Mouse (Mus musculus): Measurements from ENCODE around the gene Nrde2. TPM values are rescaled to one million over a fixed set of nuclear protein-coding genes. Genes with fewer than 3 reads are reported as not detected.
A peak's percentile ranks its signal among the peaks of the same experiment; 100 is the strongest.

Nrde2 gene
- 11.0 and 11.5 TPM in 2 replicates for polyA plus RNA-seq (2014; fragmentation: Nextera tagmentation; extraction: Ambion mirVana)

DNA sequence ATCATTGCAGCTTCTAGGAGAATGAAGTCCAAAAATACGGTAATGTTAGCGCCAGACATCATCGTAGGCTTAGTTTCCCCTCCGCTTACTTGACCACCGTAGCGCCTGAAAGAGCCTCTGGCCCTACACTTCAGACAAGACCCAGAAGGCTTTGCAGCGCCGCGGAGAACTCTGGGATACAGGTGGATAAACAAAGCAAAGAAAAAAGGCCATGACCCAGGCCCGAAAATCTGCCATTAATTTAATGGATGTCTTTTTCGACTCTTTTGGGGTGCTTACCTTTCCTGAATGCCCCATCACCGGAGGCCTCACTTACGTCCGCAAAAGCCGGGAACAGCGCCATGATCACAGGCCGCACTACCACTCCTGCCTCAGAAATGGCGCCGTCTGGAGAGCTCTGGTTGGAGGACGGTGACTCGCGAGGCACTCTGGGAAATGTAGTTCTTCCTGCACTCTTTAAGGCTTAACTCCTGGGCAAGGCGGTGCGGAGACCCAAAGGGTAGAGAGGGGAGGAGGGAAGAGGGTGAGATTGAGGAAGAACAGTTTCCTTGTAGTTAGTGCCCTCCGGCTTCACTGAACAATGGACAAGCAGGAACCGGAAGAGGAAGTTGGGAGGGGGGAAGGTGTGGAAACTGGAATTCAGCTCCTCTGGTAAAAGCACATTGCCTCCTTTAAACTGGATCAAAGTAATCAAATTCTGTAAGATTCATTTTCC is at the start of gene Nrde2:
Nrde2 (minus strand) TSS at position 393 of the 715 bp plus-strand sequence.
- Histone ChIP-seq H3K4me3 (ENCODE audit: low read depth, low read length) (peak within 1 kb of the TSS; percentile 50), H3K9me3 (replicated peaks; ENCODE audit: control insufficient read depth, low read length) (no peaks in the 10 kb centered on the region), H3K27ac (replicated peaks; ENCODE audit: low read depth, low read length) (peak within 1 kb of the TSS; percentile 52), H3K36me3 (replicated peaks; ENCODE audit: control insufficient read depth, insufficient read depth, low read depth, low read length) (no peaks in the 10 kb centered on the region), H3K4me2 (ENCODE audit: low read depth, low read length) (peak within 1 kb of the TSS; percentile 50), H3K4me1 (ENCODE audit: control insufficient read depth, insufficient read depth, low read length) (no peaks in the 10 kb centered on the region), H3K9ac (replicated peaks; ENCODE audit: low read length) (peak within 1 kb of the TSS; percentile 74), H3K27me3 (ENCODE audit: control insufficient read depth, insufficient read depth, low read length) (no peaks in the 10 kb centered on the region)
- ATAC-seq (replicated peaks; ENCODE audit: insufficient number of reproducible peaks, low FRiP score, low TSS enrichment, low read depth) = peak; percentile 99
- peak; percentile 96 for DNase-seq (ENCODE audit: low spot score)
- WGBS = under 1% methylated on average over 26 of the region's 26 CpGs

DNA sequence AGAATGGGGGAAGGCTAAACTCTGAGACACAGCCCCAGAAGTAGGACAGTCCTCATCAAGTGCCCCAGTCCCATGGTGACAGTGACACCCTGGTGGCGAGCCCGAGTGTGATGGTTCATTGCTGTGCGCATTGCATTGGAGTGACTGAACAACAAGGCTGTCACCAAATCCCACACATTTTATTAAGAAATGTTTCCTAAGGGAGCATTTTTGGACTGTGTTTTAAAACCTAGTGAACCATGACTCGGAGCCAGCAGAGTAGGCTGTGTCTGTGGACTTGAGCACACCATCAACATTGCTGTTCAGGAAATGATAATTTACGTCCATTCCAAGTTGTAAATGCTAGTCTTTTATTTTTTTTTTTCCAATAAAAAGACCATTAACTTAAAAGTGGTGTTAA is 47.5 kb upstream of the Nrde2 start:
- Histone ChIP-seq H3K9me3 (replicated peaks; ENCODE audit: control insufficient read depth, low read length) (no peaks in the 10 kb centered on the region), H3K27ac (replicated peaks; ENCODE audit: low read depth, low read length) (no peak overlapping the region), H3K4me3 (ENCODE audit: low read depth, low read length) (no peak overlapping the region), H3K4me2 (ENCODE audit: low read depth, low read length) (no peak overlapping the region), H3K36me3 (replicated peaks; ENCODE audit: control insufficient read depth, insufficient read depth, low read depth, low read length) (peaks cover 9% of the 10 kb centered on the region), H3K4me1 (ENCODE audit: control insufficient read depth, insufficient read depth, low read length) (no peaks in the 10 kb centered on the region; the same call in 1 of the 2 replicates), H3K27me3 (ENCODE audit: control insufficient read depth, insufficient read depth, low read length) (no peaks in the 10 kb centered on the region), H3K9ac (replicated peaks; ENCODE audit: low read length) (no peak overlapping the region)
- WGBS = 94% methylated on average over 5 of the region's 5 CpGs
- ATAC-seq (replicated peaks; ENCODE audit: insufficient number of reproducible peaks, low FRiP score, low TSS enrichment, low read depth) (no peak), DNase-seq (ENCODE audit: low spot score) (no peak)

DNA sequence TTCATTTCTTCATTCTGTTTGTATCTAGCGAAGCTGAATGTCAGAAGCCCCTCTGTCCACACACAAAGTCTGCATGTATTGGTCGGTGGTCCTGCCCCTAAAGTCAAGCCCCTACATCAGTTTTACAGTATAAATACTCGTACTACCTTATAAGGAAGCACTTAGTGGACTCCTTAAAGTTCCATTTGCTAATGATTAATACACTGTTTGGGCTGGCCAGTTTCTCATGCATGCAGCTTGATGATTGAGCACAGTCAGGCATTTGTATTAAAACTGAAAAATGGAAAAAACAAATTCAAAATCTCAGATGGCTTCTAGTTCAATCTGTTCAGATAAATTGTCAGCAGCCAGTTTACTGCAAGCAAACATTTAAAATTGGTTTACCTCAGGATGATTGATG is 47.1 kb upstream of the Nrde2 start:
- no peaks in the 10 kb centered on the region; the same call in 1 of the 2 replicates for H3K4me1 ChIP-seq (ENCODE audit: control insufficient read depth, insufficient read depth, low read length)
- no peak overlapping the region for H3K27ac ChIP-seq (replicated peaks; ENCODE audit: low read depth, low read length)
- no peak for ATAC-seq (replicated peaks; ENCODE audit: insufficient number of reproducible peaks, low FRiP score, low TSS enrichment, low read depth)
- H3K9ac ChIP-seq (replicated peaks; ENCODE audit: low read length) = no peak overlapping the region
- no peaks in the 10 kb centered on the region for H3K9me3 ChIP-seq (replicated peaks; ENCODE audit: control insufficient read depth, low read length)
- DNase-seq (ENCODE audit: low spot score) = no peak
- H3K36me3 ChIP-seq (replicated peaks; ENCODE audit: control insufficient read depth, insufficient read depth, low read depth, low read length) = peaks cover 9% of the 10 kb centered on the region
- 89% methylated on average over 3 of the region's 3 CpGs for WGBS
- no peak overlapping the region for H3K4me2 ChIP-seq (ENCODE audit: low read depth, low read length)
- no peak overlapping the region for H3K4me3 ChIP-seq (ENCODE audit: low read depth, low read length)
- H3K27me3 ChIP-seq (ENCODE audit: control insufficient read depth, insufficient read depth, low read length) = no peaks in the 10 kb centered on the region

DNA sequence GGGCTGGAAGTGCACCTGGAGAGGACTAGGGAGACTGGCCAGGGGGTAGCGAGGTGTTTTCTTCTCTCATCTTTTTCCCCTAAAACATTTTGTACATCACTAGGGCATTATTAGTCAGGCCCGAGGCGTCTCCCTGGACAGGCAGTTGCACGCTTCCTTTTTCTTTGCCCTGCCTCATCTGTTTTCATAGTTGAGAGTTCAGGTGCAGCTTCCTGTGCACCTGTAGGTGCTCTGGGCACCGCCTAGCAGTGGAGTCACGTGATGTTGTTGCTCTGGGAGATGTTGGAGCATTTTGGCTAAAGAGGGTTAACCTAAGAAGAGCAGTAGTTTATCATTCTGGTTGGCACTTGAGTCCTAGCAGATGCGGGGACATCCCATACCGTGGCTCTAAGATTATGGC is 45.7 kb upstream of the Nrde2 start:
- H3K27me3 ChIP-seq (ENCODE audit: control insufficient read depth, insufficient read depth, low read length) = no peaks in the 10 kb centered on the region
- no peak overlapping the region for H3K9ac ChIP-seq (replicated peaks; ENCODE audit: low read length)
- no peak overlapping the region for H3K4me3 ChIP-seq (ENCODE audit: low read depth, low read length)
- no peak overlapping the region for H3K27ac ChIP-seq (replicated peaks; ENCODE audit: low read depth, low read length)
- peaks cover 9% of the 10 kb centered on the region for H3K36me3 ChIP-seq (replicated peaks; ENCODE audit: control insufficient read depth, insufficient read depth, low read depth, low read length)
- no peak for ATAC-seq (replicated peaks; ENCODE audit: insufficient number of reproducible peaks, low FRiP score, low TSS enrichment, low read depth)
- DNase-seq (ENCODE audit: low spot score) = no peak
- no peak overlapping the region for H3K4me2 ChIP-seq (ENCODE audit: low read depth, low read length)
- no peaks in the 10 kb centered on the region for H3K9me3 ChIP-seq (replicated peaks; ENCODE audit: control insufficient read depth, low read length)
- WGBS = 95% methylated on average over 8 of the region's 8 CpGs
- no peaks in the 10 kb centered on the region; the same call in 1 of the 2 replicates for H3K4me1 ChIP-seq (ENCODE audit: control insufficient read depth, insufficient read depth, low read length)

DNA sequence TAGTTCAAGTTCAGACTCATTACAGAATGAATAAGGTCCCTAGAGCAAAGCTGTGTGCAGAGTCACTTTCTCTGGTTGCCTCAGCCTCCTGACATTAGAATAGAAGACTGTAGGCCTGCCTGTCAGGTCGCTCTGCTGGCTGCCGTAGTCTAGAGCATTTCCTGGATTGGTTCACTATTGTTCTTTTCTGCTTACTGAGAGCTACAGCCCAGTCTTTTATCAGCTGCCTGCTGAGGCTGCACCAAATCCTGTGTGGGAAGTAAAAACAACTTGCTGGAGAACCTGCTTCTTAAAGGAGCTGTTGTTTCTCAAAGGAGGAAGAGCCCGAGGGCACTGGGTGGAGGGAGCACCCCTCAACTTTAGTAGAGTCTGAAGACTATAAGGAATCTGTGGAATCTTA is 44.3 kb upstream of the Nrde2 start:
- WGBS = 49% methylated on average over 3 of the region's 3 CpGs
- no peaks in the 10 kb centered on the region for H3K9me3 ChIP-seq (replicated peaks; ENCODE audit: control insufficient read depth, low read length)
- H3K4me2 ChIP-seq (ENCODE audit: low read depth, low read length) = no peak overlapping the region
- H3K27me3 ChIP-seq (ENCODE audit: control insufficient read depth, insufficient read depth, low read length) = no peaks in the 10 kb centered on the region
- H3K4me3 ChIP-seq (ENCODE audit: low read depth, low read length) = no peak overlapping the region
- no peak for ATAC-seq (replicated peaks; ENCODE audit: insufficient number of reproducible peaks, low FRiP score, low TSS enrichment, low read depth)
- H3K9ac ChIP-seq (replicated peaks; ENCODE audit: low read length) = no peak overlapping the region
- H3K4me1 ChIP-seq (ENCODE audit: control insufficient read depth, insufficient read depth, low read length) = no peaks in the 10 kb centered on the region; the same call in 1 of the 2 replicates
- DNase-seq (ENCODE audit: low spot score) = no peak
- H3K36me3 ChIP-seq (replicated peaks; ENCODE audit: control insufficient read depth, insufficient read depth, low read depth, low read length) = peaks cover 9% of the 10 kb centered on the region
- no peak overlapping the region for H3K27ac ChIP-seq (replicated peaks; ENCODE audit: low read depth, low read length)

DNA sequence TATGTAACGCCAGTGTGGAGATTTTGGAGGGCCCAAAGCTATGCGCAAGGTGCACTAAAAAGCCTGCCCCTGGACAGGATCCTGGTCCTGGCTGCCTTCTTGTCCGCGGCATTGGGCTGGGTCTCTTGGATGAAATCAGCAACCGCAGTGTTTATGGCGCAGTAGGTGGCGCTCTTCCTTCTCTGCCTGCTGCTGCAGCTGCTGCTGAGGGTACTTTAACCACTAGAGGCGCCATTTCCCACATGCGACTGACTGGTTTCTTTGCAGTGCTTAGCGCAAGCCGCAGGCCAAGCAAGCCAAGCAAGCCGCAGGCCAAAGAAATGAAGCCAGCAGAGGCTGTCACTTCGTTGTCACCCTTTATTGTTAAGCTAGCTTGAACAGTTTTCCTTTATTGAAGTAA is 42.4 kb upstream of the Nrde2 start:
- Histone ChIP-seq H3K4me3 (ENCODE audit: low read depth, low read length) (peak overlapping the region; percentile 99), H3K9ac (replicated peaks; ENCODE audit: low read length) (no peak overlapping the region), H3K27ac (replicated peaks; ENCODE audit: low read depth, low read length) (no peak overlapping the region), H3K9me3 (replicated peaks; ENCODE audit: control insufficient read depth, low read length) (no peaks in the 10 kb centered on the region), H3K4me1 (ENCODE audit: control insufficient read depth, insufficient read depth, low read length) (no peaks in the 10 kb centered on the region; the same call in 1 of the 2 replicates), H3K4me2 (ENCODE audit: low read depth, low read length) (peak overlapping the region; percentile 94), H3K27me3 (ENCODE audit: control insufficient read depth, insufficient read depth, low read length) (no peaks in the 10 kb centered on the region), H3K36me3 (replicated peaks; ENCODE audit: control insufficient read depth, insufficient read depth, low read depth, low read length) (peaks cover 5% of the 10 kb centered on the region)
- ATAC-seq (replicated peaks; ENCODE audit: insufficient number of reproducible peaks, low FRiP score, low TSS enrichment, low read depth) = peak; percentile 26
- peak; percentile 99 for DNase-seq (ENCODE audit: low spot score)
- WGBS = 2% methylated on average over 13 of the region's 13 CpGs

DNA sequence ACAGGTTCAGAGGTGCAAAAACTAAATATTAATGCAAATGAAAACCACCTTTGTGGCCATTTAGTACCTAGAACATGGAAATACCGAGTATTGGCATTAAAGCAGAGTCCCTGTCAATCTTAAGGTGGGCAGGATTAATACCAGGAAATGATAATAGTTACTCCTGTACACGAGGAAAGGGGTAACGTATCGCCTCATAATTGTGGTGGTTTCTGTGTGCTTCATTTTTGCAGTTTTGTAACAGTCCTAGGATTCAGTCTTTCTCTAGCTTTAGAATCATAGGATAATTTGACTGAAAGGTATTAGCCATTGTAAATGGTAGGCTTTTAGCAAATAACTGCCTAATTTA is 41.9 kb upstream of the Nrde2 start:
- DNase-seq (ENCODE audit: low spot score) = no peak
- H3K9ac ChIP-seq (replicated peaks; ENCODE audit: low read length) = no peak overlapping the region; the same call in 1 of the 2 replicates
- no peaks in the 10 kb centered on the region for H3K27me3 ChIP-seq (ENCODE audit: control insufficient read depth, insufficient read depth, low read length)
- no peak overlapping the region for H3K27ac ChIP-seq (replicated peaks; ENCODE audit: low read depth, low read length)
- peak overlapping the region; percentile 99 for H3K4me3 ChIP-seq (ENCODE audit: low read depth, low read length)
- H3K4me1 ChIP-seq (ENCODE audit: control insufficient read depth, insufficient read depth, low read length) = no peaks in the 10 kb centered on the region; the same call in 1 of the 2 replicates
- peaks cover 5% of the 10 kb centered on the region for H3K36me3 ChIP-seq (replicated peaks; ENCODE audit: control insufficient read depth, insufficient read depth, low read depth, low read length)
- ATAC-seq (replicated peaks; ENCODE audit: insufficient number of reproducible peaks, low FRiP score, low TSS enrichment, low read depth) = no peak
- peak overlapping the region; percentile 94 for H3K4me2 ChIP-seq (ENCODE audit: low read depth, low read length)
- WGBS = 50% methylated on average over 4 of the region's 4 CpGs
- no peaks in the 10 kb centered on the region for H3K9me3 ChIP-seq (replicated peaks; ENCODE audit: control insufficient read depth, low read length)

DNA sequence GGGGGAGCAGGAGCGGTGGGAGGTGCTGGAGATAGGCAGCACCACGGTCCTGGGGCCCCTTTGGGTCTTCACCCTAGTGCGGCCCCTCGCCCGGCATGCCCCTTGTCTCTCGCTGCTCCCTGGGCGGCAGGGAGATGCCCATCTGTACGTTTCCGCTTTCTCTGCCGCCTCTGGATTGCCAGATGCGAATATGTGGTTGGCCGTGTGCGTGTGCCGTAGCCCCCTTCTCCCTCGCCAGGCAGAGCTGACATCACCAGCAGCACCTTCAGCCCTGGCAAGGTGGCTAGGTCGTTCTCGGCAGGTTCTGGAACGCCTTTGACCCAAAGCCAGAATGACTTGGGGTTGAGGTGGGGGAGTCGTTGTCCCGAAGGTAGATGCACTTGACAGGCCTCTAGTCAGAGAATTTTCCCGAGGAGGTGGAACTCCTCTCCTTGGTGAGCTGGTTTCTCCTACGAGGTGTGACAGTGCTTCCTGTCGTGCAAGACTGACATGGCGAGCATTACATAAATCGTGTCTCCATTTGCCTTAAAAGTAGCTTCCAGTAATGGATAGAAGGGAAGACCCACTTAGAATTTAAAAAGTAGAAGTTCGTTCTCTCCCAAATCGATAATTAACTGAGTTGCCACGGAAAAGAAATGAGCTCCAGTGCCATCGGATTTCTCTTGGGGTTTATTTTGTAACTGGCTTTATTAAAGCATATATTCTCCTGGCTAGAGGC is 41.4 kb upstream of the Nrde2 start:
- no peaks in the 10 kb centered on the region; the same call in 1 of the 2 replicates for H3K4me1 ChIP-seq (ENCODE audit: control insufficient read depth, insufficient read depth, low read length)
- no peak overlapping the region for H3K27ac ChIP-seq (replicated peaks; ENCODE audit: low read depth, low read length)
- H3K9ac ChIP-seq (replicated peaks; ENCODE audit: low read length) = peak overlapping the region; percentile 89
- no peaks in the 10 kb centered on the region for H3K9me3 ChIP-seq (replicated peaks; ENCODE audit: control insufficient read depth, low read length)
- no peaks in the 10 kb centered on the region for H3K27me3 ChIP-seq (ENCODE audit: control insufficient read depth, insufficient read depth, low read length)
- peak overlapping the region; percentile 99 for H3K4me3 ChIP-seq (ENCODE audit: low read depth, low read length)
- DNase-seq (ENCODE audit: low spot score) (peak; percentile 49), ATAC-seq (replicated peaks; ENCODE audit: insufficient number of reproducible peaks, low FRiP score, low TSS enrichment, low read depth) (peak; percentile 4; the same call in 1 of the 2 replicates)
- peaks cover 2% of the 10 kb centered on the region; the same call in 1 of the 2 replicates for H3K36me3 ChIP-seq (replicated peaks; ENCODE audit: control insufficient read depth, insufficient read depth, low read depth, low read length)
- H3K4me2 ChIP-seq (ENCODE audit: low read depth, low read length) = peak overlapping the region; percentile 94
- 9% methylated on average over 29 of the region's 29 CpGs for WGBS
